Mouse (Mus musculus): ENCODE measurements around the gene Lrba. TPM values are rescaled to one million over a fixed set of nuclear protein-coding genes. Genes with fewer than 3 reads are reported as not detected.

The Lrba gene
- total RNA-seq, 2 experiments from 2014 or later: 17.6 to 20.4 TPM

DNA sequence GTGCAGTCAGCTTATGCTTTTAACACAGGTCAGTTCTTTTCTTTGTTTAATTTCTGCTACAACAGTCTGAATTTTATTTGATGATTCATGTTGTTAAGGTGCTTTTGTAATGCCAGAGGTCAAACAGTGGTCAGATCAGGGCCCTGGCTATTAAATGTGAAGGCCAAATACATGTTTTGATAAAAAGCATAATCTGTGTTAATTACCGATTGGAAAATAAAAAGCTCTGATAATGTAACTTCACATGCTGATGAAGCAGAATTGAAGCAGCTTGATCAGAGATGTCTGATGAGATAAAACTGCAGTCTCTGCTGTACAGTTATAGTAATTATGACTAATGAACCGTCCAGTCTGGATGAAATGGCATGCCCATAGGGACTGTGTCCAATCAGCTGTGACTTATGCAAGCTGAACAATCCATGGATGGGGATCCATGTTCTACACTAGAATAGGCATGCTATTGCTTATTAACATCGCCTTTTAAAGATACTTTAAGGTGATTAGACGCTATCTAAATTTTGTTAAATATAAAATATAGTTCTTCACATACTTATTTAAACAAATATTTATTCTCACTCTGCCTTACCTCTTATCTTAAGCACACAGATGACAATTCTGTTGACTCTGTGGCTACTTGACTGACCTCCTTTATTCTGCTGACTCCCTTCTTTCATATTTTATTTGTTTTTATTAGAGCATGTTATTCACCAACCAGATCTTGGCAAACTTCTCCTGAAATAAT is 336.0 kb downstream of the Lrba start:
- no peak for DNase-seq

DNA sequence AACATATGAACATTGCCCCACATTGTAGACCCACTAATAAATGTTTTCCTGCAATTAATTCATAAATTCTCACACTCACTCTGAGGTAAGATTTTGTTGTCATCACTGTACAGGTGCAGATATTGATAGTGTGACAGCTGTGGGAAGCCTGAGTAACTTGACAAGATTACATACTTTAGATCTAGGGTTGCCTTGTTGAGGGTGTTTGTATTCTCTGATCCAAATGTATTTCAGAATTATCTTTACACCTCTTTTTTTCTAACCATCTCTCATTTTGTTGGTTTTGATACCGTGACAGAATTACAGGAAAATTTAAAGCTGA is 336.5 kb downstream of the Lrba start:
- no peak for DNase-seq

DNA sequence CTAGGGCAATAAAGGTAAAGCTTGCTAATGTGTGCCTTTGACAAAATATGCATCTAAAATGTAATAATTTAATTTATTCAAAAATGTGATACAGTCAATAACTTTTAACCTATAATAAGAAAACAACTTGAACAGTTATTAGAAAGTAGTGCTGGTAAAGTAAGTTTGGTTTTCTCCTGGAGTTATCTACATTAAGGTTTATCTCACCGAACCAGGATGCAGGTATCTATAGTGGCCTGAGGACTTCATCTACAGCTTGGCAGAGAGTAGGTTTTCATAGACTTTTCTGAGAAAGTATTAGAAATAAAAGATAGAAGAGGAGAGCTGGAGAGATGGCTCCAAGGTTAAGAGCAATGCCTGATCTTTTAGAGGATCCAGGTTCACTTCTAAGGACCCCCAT is 336.9 kb downstream of the Lrba start:
- no peak for DNase-seq

DNA sequence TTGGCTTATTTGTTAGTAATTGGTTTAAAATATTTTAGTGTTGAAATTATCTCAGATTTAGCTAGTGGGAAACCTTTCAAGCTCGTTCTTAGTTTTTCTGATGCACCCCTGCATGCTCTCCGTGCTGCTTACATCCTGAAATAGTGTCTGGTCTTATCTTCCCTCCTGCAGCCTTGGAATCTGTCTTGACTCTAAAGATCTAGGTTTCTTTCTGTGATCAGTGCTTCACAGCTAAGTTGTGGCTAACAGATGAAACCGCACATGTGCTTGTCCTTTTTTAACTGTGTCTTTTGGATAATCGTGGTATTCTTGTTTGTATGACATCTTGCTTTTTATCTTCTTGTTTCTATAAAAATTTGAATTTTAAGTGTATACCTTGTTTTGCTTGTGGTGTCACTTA is 342.8 kb downstream of the Lrba start:
- DNase-seq: no peak

DNA sequence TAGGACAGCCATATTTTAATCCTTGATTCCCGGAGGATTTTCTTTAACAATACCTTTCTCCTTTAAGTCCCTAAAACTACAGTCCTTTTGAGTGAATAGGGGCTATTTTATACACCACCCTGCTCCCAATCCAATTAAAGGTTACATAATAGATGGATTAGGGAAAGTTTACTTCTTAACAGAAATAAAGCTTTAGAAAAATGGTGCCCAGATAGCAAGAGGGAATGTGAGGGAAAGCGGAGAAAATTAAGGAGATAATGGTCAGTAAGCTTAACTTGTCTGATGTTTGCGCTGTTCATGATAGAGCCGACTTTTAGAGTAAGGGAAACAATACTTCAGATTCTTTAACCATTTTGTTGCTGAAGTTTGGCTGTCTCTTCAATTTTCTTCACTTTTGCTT is 347.0 kb downstream of the Lrba start:
- DNase-seq: no peak

DNA sequence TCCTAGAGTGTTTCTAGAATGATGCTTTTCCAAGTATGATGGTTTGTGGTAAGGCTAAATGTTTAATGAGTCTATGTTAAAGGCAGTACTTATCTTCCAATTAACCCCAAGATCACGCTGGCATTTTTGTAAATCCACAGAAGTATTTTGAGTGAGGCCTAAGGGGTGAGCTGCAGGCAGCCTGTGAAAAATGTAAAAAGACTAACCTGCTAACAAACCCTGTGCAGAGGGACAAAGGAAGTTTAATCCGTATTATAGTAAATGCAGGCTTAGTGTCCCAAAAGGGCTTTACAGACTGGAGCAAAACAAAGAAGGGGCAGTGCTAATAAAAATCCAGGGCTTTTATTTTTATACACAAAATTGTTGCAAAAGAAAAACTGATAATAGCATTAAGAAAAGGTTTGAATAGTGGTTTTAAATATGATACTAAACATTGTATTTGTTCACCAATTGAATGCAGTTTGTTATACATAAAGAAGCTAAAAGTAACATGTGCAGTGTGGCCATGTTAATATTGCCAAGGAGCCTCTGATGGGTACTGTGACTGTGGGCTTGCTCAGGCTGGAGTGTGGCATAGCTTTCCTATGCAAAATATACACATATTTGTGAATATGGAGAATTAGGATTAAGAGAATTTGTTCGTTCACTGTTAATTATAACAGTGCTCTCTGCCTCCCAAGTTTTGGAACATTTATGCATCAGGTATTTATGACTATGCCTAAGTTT is 348.2 kb downstream of the Lrba start:
- DNase-seq: no peak

DNA sequence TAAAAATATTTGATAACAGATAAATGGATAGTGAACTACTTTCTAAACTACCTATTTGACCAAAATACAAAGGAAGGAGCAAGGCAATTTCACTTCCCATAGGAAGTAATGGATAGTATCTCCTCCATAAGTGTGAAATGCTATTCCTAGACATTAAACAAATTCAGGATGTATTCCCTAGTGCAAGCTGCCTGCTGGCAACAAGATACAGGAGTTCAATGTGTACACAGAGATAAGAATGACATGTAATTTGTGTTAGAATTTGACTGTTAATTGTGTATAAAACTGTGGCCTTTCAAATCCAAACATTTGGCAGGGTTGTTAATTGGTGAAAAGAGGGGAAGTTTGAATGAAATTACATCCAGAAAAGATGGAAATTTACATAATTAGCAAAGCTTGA is 350.8 kb downstream of the Lrba start:
- DNase-seq: no peak

DNA sequence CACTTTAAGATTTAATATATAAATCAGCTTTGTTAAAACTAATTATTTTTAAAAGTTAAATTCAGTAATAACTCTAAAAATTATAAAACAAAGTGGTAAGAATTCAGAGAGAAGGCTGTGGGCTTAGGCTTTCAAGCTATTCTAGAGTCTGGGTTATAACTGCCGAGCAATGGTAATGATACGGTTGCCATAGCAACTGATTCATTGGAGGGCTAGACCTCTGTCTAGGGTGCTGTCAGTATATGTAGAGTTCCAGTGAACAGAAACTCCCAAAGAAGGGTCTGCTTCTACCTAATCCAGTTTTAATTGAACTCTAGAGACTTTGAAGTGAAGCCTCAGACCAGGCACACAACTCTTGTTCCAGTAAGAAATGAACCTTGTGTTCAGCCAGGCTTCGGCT is 377.8 kb downstream of the Lrba start:
- no peak for DNase-seq

GRCm38 (mm10) chr3:86605775-86606174 is 381.3 kb downstream of the Lrba start:
- no peak for DNase-seq

GRCm38 (mm10) chr3:86627008-86627743 is 402.7 kb downstream of the Lrba start:
- no peak for DNase-seq

- DNase-seq: no peak
These were observed 404.9 kb downstream of the Lrba start for GRCm38 (mm10) chr3:86629379-86629778.

- no peak for DNase-seq
These were observed 411.0 kb downstream of the Lrba start for GRCm38 (mm10) chr3:86635464-86635863.

DNA sequence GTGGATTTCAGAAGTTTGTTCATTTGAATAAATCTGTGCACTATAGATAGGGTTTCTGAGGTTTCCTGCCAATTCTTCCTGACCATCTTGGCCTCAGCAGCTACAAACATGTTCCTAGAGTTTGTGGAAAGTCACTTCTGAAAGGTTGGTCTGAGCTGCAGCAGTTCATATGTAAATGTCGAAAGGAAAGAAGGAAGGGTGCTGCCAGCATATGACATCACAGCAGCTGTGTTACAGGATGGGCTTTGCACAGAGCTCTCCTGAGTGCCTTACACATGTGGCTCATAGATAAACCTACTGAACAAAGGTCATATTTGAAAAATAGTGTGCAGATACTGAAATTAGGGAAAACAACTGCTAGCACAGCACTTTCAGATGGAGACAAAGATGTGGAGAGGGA is 411.5 kb downstream of the Lrba start:
- DNase-seq: no peak

GRCm38 (mm10) chr3:86638552-86639348 is 414.3 kb downstream of the Lrba start:
- DNase-seq: no peak

GRCm38 (mm10) chr3:86641393-86641792 is 416.9 kb downstream of the Lrba start:
- no peak for DNase-seq

DNA sequence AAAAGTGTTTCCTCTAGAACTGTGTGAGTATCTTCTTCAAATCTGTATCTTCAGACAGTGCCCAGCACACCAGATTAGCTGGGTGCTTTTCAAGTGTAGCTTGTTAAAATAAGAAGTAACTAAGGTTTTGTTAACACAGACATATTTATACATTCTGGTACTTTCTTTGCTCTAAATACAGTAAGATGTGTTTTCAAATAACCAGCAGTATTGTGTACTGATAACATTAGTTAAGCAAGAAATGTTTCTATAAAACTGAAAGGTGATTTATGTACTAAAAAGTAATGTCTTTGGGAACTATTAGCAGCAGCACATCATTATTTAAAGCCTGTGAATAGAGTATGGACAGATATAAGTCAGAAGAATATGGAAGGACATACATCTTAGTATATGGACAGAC is 417.3 kb downstream of the Lrba start:
- no peak for DNase-seq

GRCm38 (mm10) chr3:86646771-86647170 is 422.3 kb downstream of the Lrba start:
- DNase-seq: no peak

- DNase-seq: no peak
These were observed 426.5 kb downstream of the Lrba start for GRCm38 (mm10) chr3:86651006-86651405.

GRCm38 (mm10) chr3:86659326-86659725 is 434.8 kb downstream of the Lrba start:
- no peak for DNase-seq

DNA sequence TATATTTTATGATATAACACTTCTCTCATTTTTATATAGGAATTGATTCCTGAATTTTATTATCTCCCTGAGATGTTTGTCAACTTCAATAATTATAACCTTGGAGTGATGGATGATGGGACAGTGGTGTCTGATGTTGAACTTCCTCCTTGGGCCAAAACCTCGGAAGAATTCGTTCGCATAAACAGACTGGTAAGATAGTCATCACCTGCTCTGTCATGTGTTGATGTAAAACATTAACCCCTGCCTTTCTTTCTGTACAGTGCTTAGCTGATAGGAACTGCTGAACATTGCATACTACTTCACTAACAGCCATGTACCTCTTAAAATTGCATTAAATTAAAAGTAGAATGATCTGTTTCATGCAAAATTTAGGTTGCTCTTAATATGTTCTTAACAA is 439.9 kb downstream of the Lrba start:
- no peak for DNase-seq

DNA sequence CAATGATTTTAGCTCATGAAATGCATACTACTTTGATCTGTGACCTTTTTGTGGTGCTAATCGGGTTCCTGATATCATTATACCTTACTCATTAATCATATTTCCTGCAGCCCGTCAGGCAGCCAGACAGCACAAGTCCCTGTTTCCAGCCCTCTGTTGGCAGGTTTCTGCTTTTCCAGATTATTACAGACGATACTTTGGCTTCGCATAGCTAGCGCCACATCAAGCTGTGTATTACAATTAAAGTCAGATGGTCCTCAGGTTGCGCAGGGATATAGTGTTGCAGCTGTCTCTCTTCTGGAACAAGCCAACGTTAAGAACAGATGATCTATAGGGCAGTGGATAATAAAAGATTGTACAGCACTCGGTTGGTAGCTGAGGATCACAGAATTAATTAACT is 443.7 kb downstream of the Lrba start:
- DNase-seq: no peak

DNA sequence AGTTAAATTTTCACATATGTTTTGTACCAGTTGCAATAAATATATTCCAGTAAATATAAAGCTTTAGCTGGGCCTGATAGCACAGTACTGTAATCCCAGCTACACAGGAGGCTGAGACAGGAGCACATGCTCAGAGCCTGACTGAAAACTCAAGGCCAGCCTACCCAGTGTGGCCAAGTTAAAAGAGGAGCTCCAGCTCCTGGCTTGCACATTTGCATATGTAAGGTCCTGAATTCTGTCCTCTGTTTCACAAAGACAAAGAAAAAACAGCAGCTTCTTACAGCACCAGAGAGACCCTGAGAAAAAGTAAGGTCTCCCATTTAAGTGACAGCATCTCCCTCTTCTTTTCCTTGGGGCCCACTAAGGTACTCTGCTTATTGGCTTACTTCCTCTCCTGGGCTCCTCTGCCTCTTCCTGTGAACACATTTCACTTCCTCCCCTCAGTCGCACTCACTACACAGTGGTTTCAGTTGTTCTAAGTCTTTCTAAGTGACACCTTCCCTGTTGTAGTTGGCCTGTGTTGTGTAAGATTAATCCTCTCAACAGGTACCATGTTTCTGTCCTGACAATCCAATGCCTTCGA is 453.2 kb downstream of the Lrba start:
- no peak for DNase-seq

Data from gastrocnemius, postnatal 25 days (tissue).